ENCODE assay signal across 8 mouse cellular contexts in genomic region chr5:24444746-24445427, GRCm38 (mm10). TPM values are rescaled to one million over a fixed set of nuclear protein-coding genes. Genes with fewer than 3 reads are reported as not detected.
DNase-seq lines count a peak whose midpoint lies in the region; ATAC-seq lines count a peak whose summit lies in the region.

Gene Fastk (minus strand): TSS chr5:24445287.

- H3K27ac ChIP-seq in forebrain, embryonic 11.5 days (ENCODE audit: low read depth, low read length): peak within 1 kb of the TSS; percentile 75
- peak within 1 kb of the TSS; percentile 95 for H3K27ac ChIP-seq in heart, embryonic 15.5 days
- peak within 1 kb of the TSS; percentile 89 for H3K27ac ChIP-seq in liver, embryonic 13.5 days
- peak within 1 kb of the TSS; percentile 84 for H3K27ac ChIP-seq in stomach, embryonic 14.5 days (ENCODE audit: low read length)

- peaks cover 19% of the 10 kb centered on the region; the same call in 1 of the 2 replicates for H3K4me1 ChIP-seq in forebrain, embryonic 11.5 days (replicated peaks; ENCODE audit: control insufficient read depth, insufficient read depth, low read length)
- peaks cover 42% of the 10 kb centered on the region for H3K4me1 ChIP-seq in heart, embryonic 15.5 days (replicated peaks)
- H3K4me1 ChIP-seq in liver, embryonic 13.5 days (replicated peaks): peaks cover 45% of the 10 kb centered on the region
- peaks cover 16% of the 10 kb centered on the region for H3K4me1 ChIP-seq in stomach, embryonic 14.5 days (ENCODE audit: control insufficient read depth, insufficient read depth, low read length)

- peak within 1 kb of the TSS; percentile 93 for H3K4me3 ChIP-seq in forebrain, embryonic 11.5 days (ENCODE audit: low read depth, low read length)
- peak within 1 kb of the TSS; percentile 82 for H3K4me3 ChIP-seq in heart, embryonic 15.5 days
- H3K4me3 ChIP-seq in liver, embryonic 13.5 days (replicated peaks): peak within 1 kb of the TSS; percentile 82
- peak within 1 kb of the TSS; percentile 81 for H3K4me3 ChIP-seq in stomach, embryonic 14.5 days (ENCODE audit: low read depth, low read length)

- peak within 1 kb of the TSS; percentile 97 for H3K9ac ChIP-seq in forebrain, embryonic 11.5 days (ENCODE audit: low read length)
- peak within 1 kb of the TSS; percentile 92 for H3K9ac ChIP-seq in heart, embryonic 15.5 days
- peak within 1 kb of the TSS; percentile 89 for H3K9ac ChIP-seq in liver, embryonic 13.5 days
- peak within 1 kb of the TSS; percentile 84 for H3K9ac ChIP-seq in stomach, embryonic 14.5 days (replicated peaks; ENCODE audit: low read depth, low read length)

- ATAC-seq in forebrain, embryonic 11.5 days (replicated peaks; ENCODE audit: low FRiP score): peak; percentile 82
- ATAC-seq in heart, embryonic 15.5 days (replicated peaks; ENCODE audit: insufficient number of reproducible peaks, insufficient read depth, low FRiP score, low read depth): peak; percentile 85
- peak; percentile 81 for ATAC-seq in liver, embryonic 13.5 days (ENCODE audit: low read depth)
- ATAC-seq in stomach, embryonic 14.5 days (ENCODE audit: insufficient number of reproducible peaks, insufficient read depth, low FRiP score, low read depth): peak; percentile 87

- H3K4me2 ChIP-seq in forebrain, embryonic 11.5 days (ENCODE audit: low read depth, low read length, severe bottlenecking): peak within 1 kb of the TSS; percentile 87
- peak within 1 kb of the TSS; percentile 86 for H3K4me2 ChIP-seq in heart, embryonic 15.5 days
- H3K4me2 ChIP-seq in liver, embryonic 13.5 days: peak within 1 kb of the TSS; percentile 92
- peak within 1 kb of the TSS; percentile 93 for H3K4me2 ChIP-seq in stomach, embryonic 14.5 days (replicated peaks; ENCODE audit: low read depth, low read length)

- WGBS in forebrain, embryonic 11.5 days: under 1% methylated on average over 60 of the region's 60 CpGs
- WGBS in heart, embryonic 15.5 days: under 1% methylated on average over 60 of the region's 60 CpGs
- under 1% methylated on average over 60 of the region's 60 CpGs for WGBS in liver, embryonic 13.5 days (ENCODE audit: insufficient replicate concordance)
- under 1% methylated on average over 60 of the region's 60 CpGs for WGBS in stomach, embryonic 14.5 days

- DNase-seq in CD8-positive naive resting alpha-beta T cell, adult 2 months (ENCODE audit: low read depth in 2 of 2, low spot score in 2 of 2): peak; percentile 84 to 87
- peak; percentile 86 for DNase-seq in c-Kit-positive CD71-positive TER-119-negative erythroid progenitor cells, embryonic 14.5 days (ENCODE audit: low read depth)
- DNase-seq in forebrain, embryonic 11.5 days (ENCODE audit: low spot score): peak; percentile 96
- peak; percentile 96 to 98 for DNase-seq in kidney, postnatal 25 days
- peak; percentile 91 for DNase-seq in liver, embryonic 13.5 days
- peak; percentile 87 to 88 for DNase-seq in natural killer cell, adult 2 months (ENCODE audit: low spot score in 2 of 2)

- H3K36me3 ChIP-seq in forebrain, embryonic 11.5 days (ENCODE audit: control insufficient read depth, insufficient read depth, low read length): peaks cover 3% of the 10 kb centered on the region; the same call in 1 of the 2 replicates
- H3K36me3 ChIP-seq in heart, embryonic 15.5 days: peaks cover 30% of the 10 kb centered on the region; the same call in 1 of the 2 replicates
- peaks cover 38% of the 10 kb centered on the region for H3K36me3 ChIP-seq in liver, embryonic 13.5 days
- peaks cover 27% of the 10 kb centered on the region for H3K36me3 ChIP-seq in stomach, embryonic 14.5 days (ENCODE audit: control insufficient read depth, insufficient read depth, low read length)

- H3K27me3 ChIP-seq in forebrain, embryonic 11.5 days (ENCODE audit: control insufficient read depth, insufficient read depth, low read length): no peaks in the 10 kb centered on the region
- no peaks in the 10 kb centered on the region for H3K27me3 ChIP-seq in heart, embryonic 15.5 days
- no peaks in the 10 kb centered on the region for H3K27me3 ChIP-seq in liver, embryonic 13.5 days
- H3K27me3 ChIP-seq in stomach, embryonic 14.5 days (ENCODE audit: control insufficient read depth, insufficient read depth, low read length): no peaks in the 10 kb centered on the region

- no peaks in the 10 kb centered on the region for H3K9me3 ChIP-seq in forebrain, embryonic 11.5 days (ENCODE audit: control insufficient read depth, low read length)
- H3K9me3 ChIP-seq in heart, embryonic 15.5 days (replicated peaks): no peaks in the 10 kb centered on the region
- no peaks in the 10 kb centered on the region for H3K9me3 ChIP-seq in liver, embryonic 13.5 days (replicated peaks)
- H3K9me3 ChIP-seq in stomach, embryonic 14.5 days (ENCODE audit: control insufficient read depth, low read depth, low read length): no peaks in the 10 kb centered on the region

RNA-seq across cellular contexts. Expression of gene Fastk, which starts in this region (rescaled TPM):
- polyA plus RNA-seq in forebrain, embryonic 11.5 days (2014; fragmentation: Nextera tagmentation; extraction: Ambion mirVana): 104 and 116 TPM in 2 replicates
- 173 and 188 TPM in 2 replicates for polyA plus RNA-seq in heart, embryonic 15.5 days (2015; fragmentation: Nextera tagmentation; extraction: Ambion mirVana)
- polyA plus RNA-seq in liver, embryonic 13.5 days (2015; fragmentation: Nextera tagmentation; extraction: Ambion mirVana): 56.0 and 59.0 TPM in 2 replicates
- 98.5 and 102 TPM in 2 replicates for polyA plus RNA-seq in stomach, embryonic 14.5 days (2014; fragmentation: Nextera tagmentation; extraction: Ambion mirVana)

Comparison
In these comparisons a context has a peak if more than half of its experiments do, and no peak if none do; other contexts are left out.
1. Peak in every context shown above with its lines: DNase-seq, ATAC-seq, H3K4me3 ChIP-seq and H3K27ac ChIP-seq.